Mouse (Mus musculus): ENCODE measurements around the gene Col3a1.

DNA sequence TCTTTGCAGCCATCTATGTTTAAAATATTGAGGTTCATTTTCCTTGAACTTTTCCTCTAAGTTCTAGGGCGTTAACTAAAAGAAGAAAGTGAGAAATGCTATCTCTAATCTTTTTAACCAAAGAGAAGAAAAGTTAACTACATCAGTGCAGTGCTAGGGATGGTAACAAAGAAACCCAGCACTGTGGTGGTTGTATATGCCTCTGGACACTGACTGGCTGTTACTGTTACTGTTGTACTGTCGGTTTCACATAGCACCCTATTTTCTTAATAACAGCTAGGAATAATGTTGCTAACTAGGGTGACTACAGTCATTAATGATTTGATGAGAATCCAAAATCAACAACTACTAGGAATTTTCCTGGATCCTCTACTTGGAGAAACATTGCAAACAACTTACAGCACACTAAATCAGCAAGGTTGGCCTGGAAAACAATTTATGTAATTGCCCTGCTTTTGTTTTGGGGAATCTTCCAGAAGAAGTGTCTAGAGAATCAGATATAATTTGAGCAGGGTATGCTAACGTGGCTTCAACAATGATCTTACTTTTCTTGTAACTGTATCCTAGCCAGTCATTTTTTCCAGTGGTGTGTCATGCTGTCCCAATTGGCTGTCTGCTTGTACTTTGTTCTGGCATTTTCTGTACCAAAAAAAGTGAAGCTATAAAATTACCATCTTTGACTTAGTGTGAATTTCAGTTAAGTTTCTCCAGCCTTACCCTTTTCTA is 11.8 kb upstream of the Col3a1 start:
- TF ChIP-seq CTCF (IDR thresholded peaks at IDR 0.05) (no peak), EP300 (IDR thresholded peaks at IDR 0.05) (no peak)

Data from lung, postnatal 0 days (tissue).